Mouse (Mus musculus) liver, adult 2 months (tissue): ENCODE data around the gene Map2k5. TPM values are rescaled to one million over a fixed set of nuclear protein-coding genes. Genes with fewer than 3 reads are reported as not detected.

ENCODE experiments used
- DNase-seq: peaks from one replicate; pipeline ENCODE4 v3.0.0-alpha.2; 2011; ENCODE audit warnings: low read depth, low spot score; ENCODE audit errors: extremely low read depth
- H3K27ac ChIP-seq: fragments of 200-500 bp; replicated peaks from 2 replicates; pipeline ENCODE4 v1.5.1; 2012; ENCODE audit warnings: low read depth, mild to moderate bottlenecking, control low read depth, inconsistent platforms, low read length; ENCODE audit not compliant: insufficient read depth
- H3K27me3 ChIP-seq: fragments of 200-500 bp; 2 replicates; pipeline ENCODE4 v1.6.1; 2012; ENCODE audit warnings: mild to moderate bottlenecking, moderate library complexity, low read length, inconsistent platforms; ENCODE audit not compliant: control insufficient read depth, insufficient read depth
- H3K36me3 ChIP-seq: fragments of 200-500 bp; 2 replicates; pipeline ENCODE4 v1.6.1; 2012; ENCODE audit warnings: low read length, inconsistent platforms; ENCODE audit not compliant: control insufficient read depth, insufficient read depth
- H3K4me1 ChIP-seq: fragments of 200-500 bp; 2 replicates; pipeline ENCODE4 v1.6.1; 2011; ENCODE audit warnings: low read length; ENCODE audit not compliant: control insufficient read depth, insufficient read depth
- H3K4me3 ChIP-seq: fragments of 200-500 bp; 2 replicates; pipeline ENCODE4 v1.5.1; 2011; ENCODE audit warnings: low read depth, mild to moderate bottlenecking, control low read depth, low read length, moderate library complexity; ENCODE audit not compliant: insufficient read depth
- H3K79me2 ChIP-seq: fragments of 200-500 bp; 2 replicates; pipeline ENCODE4 v1.6.1; 2012; ENCODE audit warnings: inconsistent platforms, mild to moderate bottlenecking, low read length, moderate library complexity; ENCODE audit not compliant: control insufficient read depth, insufficient read depth
- H3K9ac ChIP-seq: fragments of 200-500 bp; 2 replicates; pipeline ENCODE4 v1.6.1; 2012; ENCODE audit warnings: low read depth, mild to moderate bottlenecking, control low read depth, inconsistent platforms, low read length
- CTCF ChIP-seq: fragments of 200-500 bp; IDR thresholded peaks from 2 replicates; pipeline ENCODE4 v1.5.1; 2011; ENCODE audit warnings: low read depth, low read length, control low read depth
- POLR2A ChIP-seq: fragments of 200-500 bp; IDR thresholded peaks from 2 replicates; pipeline ENCODE4 v1.6.1; 2011; ENCODE audit warnings: low read length, control low read depth; ENCODE audit not compliant: insufficient read depth; ENCODE audit errors: extremely low read depth
- WGBS: fragments of 180-500 bp; shearing (Covaris S2); methylation state at CpG from one replicate; pipeline ENCODE4 v1.1.7; 2018; 5-methylcytosine and 5-hydroxymethylcytosine counted together
- polyA plus RNA-seq: library from polyadenylated mRNA; depleted of rRNA; stranded (reverse); fragments of >200 nt; gene quantifications from 2 replicates; pipeline ENCODE4 v1.2.3, GENCODE M21; 2012
- total RNA-seq: library from RNA; depleted of rRNA; stranded (reverse); fragments of >200 nt; gene quantifications from 2 replicates; pipeline ENCODE4 v1.2.3, GENCODE M21; 2014

Gene Map2k5
- total and polyA plus RNA-seq, 2 experiments = 13.3 to 32.2 TPM

- Histone ChIP-seq H3K27ac (no peak overlapping the region), H3K36me3 (peaks cover 6% of the 10 kb centered on the region; the same call in 1 of the 2 replicates), H3K4me3 (no peak overlapping the region), H3K79me2 (no peaks in the 10 kb centered on the region), H3K27me3 (no peaks in the 10 kb centered on the region), H3K9ac (no peak overlapping the region), H3K4me1 (no peaks in the 10 kb centered on the region)
- 92% methylated on average over 4 of the region's 4 CpGs for WGBS
- TF ChIP-seq CTCF (no peak), POLR2A (no peak)
- no peak for DNase-seq
These were observed 182.2 kb downstream of the Map2k5 start for GRCm38 (mm10) chr9:63195523-63195922.

GRCm38 (mm10) chr9:63194791-63195190, 182.9 kb downstream of the Map2k5 start:
- no peak for DNase-seq
- H3K27ac ChIP-seq = no peak overlapping the region
- no peaks in the 10 kb centered on the region for H3K27me3 ChIP-seq
- no peak overlapping the region for H3K4me3 ChIP-seq
- H3K9ac ChIP-seq = no peak overlapping the region
- H3K4me1 ChIP-seq = no peaks in the 10 kb centered on the region
- TF ChIP-seq POLR2A (no peak), CTCF (no peak)
- no peaks in the 10 kb centered on the region for H3K79me2 ChIP-seq
- WGBS = 97% methylated on average over 9 of the region's 9 CpGs
- peaks cover 6% of the 10 kb centered on the region; the same call in 1 of the 2 replicates for H3K36me3 ChIP-seq

- DNase-seq = no peak
- Histone ChIP-seq H3K27me3 (no peaks in the 10 kb centered on the region), H3K27ac (no peak overlapping the region), H3K4me3 (no peak overlapping the region), H3K36me3 (peaks cover 6% of the 10 kb centered on the region; the same call in 1 of the 2 replicates), H3K79me2 (no peaks in the 10 kb centered on the region), H3K9ac (no peak overlapping the region), H3K4me1 (peaks cover 7% of the 10 kb centered on the region; the same call in 1 of the 2 replicates)
- TF ChIP-seq POLR2A = no peak
- TF ChIP-seq CTCF = no peak
- WGBS = 95% methylated on average over 4 of the region's 4 CpGs
These were observed 184.9 kb downstream of the Map2k5 start for GRCm38 (mm10) chr9:63192809-63193208.

GRCm38 (mm10) chr9:63187310-63187709, 190.4 kb downstream of the Map2k5 start:
- H3K27ac ChIP-seq = peak overlapping the region; percentile 22; the same call in 1 of the 2 replicates
- 37% methylated on average over 7 of the region's 7 CpGs for WGBS
- DNase-seq = no peak
- peaks cover 32% of the 10 kb centered on the region for H3K4me1 ChIP-seq
- no peak overlapping the region for H3K9ac ChIP-seq
- H3K4me3 ChIP-seq = no peak overlapping the region
- H3K36me3 ChIP-seq = 0 out of 2 replicates have a peak, but pooled peaks cover 3% of the 10 kb centered on the region
- TF ChIP-seq CTCF = no peak
- TF ChIP-seq POLR2A = no peak
- H3K27me3 ChIP-seq = no peaks in the 10 kb centered on the region
- H3K79me2 ChIP-seq = no peaks in the 10 kb centered on the region

GRCm38 (mm10) chr9:63185249-63185648, 192.5 kb downstream of the Map2k5 start:
- DNase-seq = peak; percentile 93
- Histone ChIP-seq H3K4me1 (peaks cover 32% of the 10 kb centered on the region), H3K27ac (peak overlapping the region; percentile 93)

GRCm38 (mm10) chr9:63183864-63184263, 193.8 kb downstream of the Map2k5 start:
- Histone ChIP-seq H3K79me2 (no peaks in the 10 kb centered on the region), H3K9ac (no peak overlapping the region; the same call in 1 of the 2 replicates), H3K4me3 (no peak overlapping the region), H3K4me1 (peaks cover 32% of the 10 kb centered on the region), H3K36me3 (no peaks in the 10 kb centered on the region), H3K27me3 (no peaks in the 10 kb centered on the region), H3K27ac (peak overlapping the region; percentile 93)
- TF ChIP-seq POLR2A = no peak
- TF ChIP-seq CTCF = no peak
- DNase-seq = peak; percentile 84
- 20% methylated on average over 7 of the region's 7 CpGs for WGBS

More at GRCm38 (mm10) chr9:63185249-63185648, 192.5 kb downstream of the Map2k5 start:
- TF ChIP-seq CTCF (no peak), POLR2A (no peak)
- H3K4me3 ChIP-seq = no peak overlapping the region
- H3K27me3 ChIP-seq = no peaks in the 10 kb centered on the region
- H3K79me2 ChIP-seq = no peaks in the 10 kb centered on the region
- 22% methylated on average over 7 of the region's 7 CpGs for WGBS
- H3K9ac ChIP-seq = no peak overlapping the region
- H3K36me3 ChIP-seq = no peaks in the 10 kb centered on the region
